In genomic region chr11:87413412-87413811, GRCm38 (mm10) we compare ENCODE assay signal across 9 mouse cellular contexts. TPM values are rescaled to one million over a fixed set of nuclear protein-coding genes. Genes with fewer than 3 reads are reported as not detected.
DNase-seq lines count a peak whose midpoint lies in the region; ATAC-seq and TF ChIP-seq lines count a peak whose summit lies in the region.
"Not testable (repeated sequence)": the region's sequence is repeated elsewhere in the genome, so short reads cannot be mapped to it uniquely, and the experiment has no call there.
"Had no signal": no experiment of that assay in that cellular context is flagged by ENCODE, and none has a peak within 500 bp of the region (broad histone marks: within the 10 kb centered on the region; RNA-seq: fewer than 3 reads in every experiment).

No protein-coding gene starts in this region.

- not testable (repeated sequence) for H3K27me3 ChIP-seq in C2C12 (ENCODE audit: control insufficient read depth, insufficient read depth, insufficient read length); MEL (ENCODE audit: control insufficient read depth in 1 of 2, insufficient read depth in 2 of 2, low read length in 2 of 2); forebrain, embryonic 14.5 days (replicated peaks; ENCODE audit: control insufficient read depth, insufficient read depth, low read length); hindbrain, postnatal 0 days (ENCODE audit: insufficient read depth, low read length); limb, embryonic 14.5 days (ENCODE audit: control insufficient read depth, insufficient read depth, low read length)

- H3K27ac ChIP-seq in MEL (ENCODE audit: control insufficient read depth, low read depth, low read length); forebrain, embryonic 14.5 days (ENCODE audit: low read depth, low read length); hindbrain, postnatal 0 days; limb, embryonic 14.5 days (replicated peaks; ENCODE audit: low read depth, low read length): not testable (repeated sequence)

- not testable (repeated sequence) for H3K4me3 ChIP-seq in C2C12 (ENCODE audit: insufficient read depth, poor library complexity, severe bottlenecking); MEL (ENCODE audit: control insufficient read depth in 1 of 2, insufficient read depth in 1 of 2, low read depth in 2 of 2, low read length in 2 of 2); forebrain, embryonic 14.5 days (ENCODE audit: low read depth, low read length); hindbrain, postnatal 0 days (ENCODE audit: low read length); limb, embryonic 14.5 days (replicated peaks; ENCODE audit: low read length)

- peak; percentile 71 for DNase-seq in MEL (ENCODE audit: low read depth, low spot score)
- DNase-seq in forebrain, embryonic 14.5 days (ENCODE audit: low spot score) = peak; percentile 62
- peak; percentile 62 for DNase-seq in hindbrain, postnatal 0 days (ENCODE audit: low spot score)
- DNase-seq in limb, embryonic 14.5 days (ENCODE audit: low spot score) = peak; percentile 34
- peak; percentile 47 for DNase-seq in retina, postnatal 1 day

- H3K4me2 ChIP-seq in forebrain, embryonic 14.5 days (ENCODE audit: low read length); hindbrain, postnatal 0 days (ENCODE audit: low read depth, low read length); limb, embryonic 14.5 days (replicated peaks; ENCODE audit: low read depth, low read length, severe bottlenecking): not testable (repeated sequence)

- not testable (repeated sequence) for TF ChIP-seq EP300 in MEL (IDR thresholded peaks at IDR 0.05; ENCODE audit: low read depth in 1 of 2, low read length in 2 of 2)

- not testable (repeated sequence) for H3ac ChIP-seq in C2C12 (ENCODE audit: control insufficient read depth, insufficient read length, low read depth)

- H3K9ac ChIP-seq in MEL (ENCODE audit: control insufficient read depth, low read depth, low read length, poor library complexity, severe bottlenecking); forebrain, embryonic 14.5 days (ENCODE audit: low read length); hindbrain, postnatal 0 days (replicated peaks; ENCODE audit: low read length); limb, embryonic 14.5 days (ENCODE audit: low read depth, low read length, severe bottlenecking): not testable (repeated sequence)

- TF ChIP-seq RAD21 in MEL (IDR thresholded peaks at IDR 0.05; ENCODE audit: low read depth, low read length) = not testable (repeated sequence)

- peak; percentile 73 for ATAC-seq in common myeloid progenitor, adult 5-6 weeks (replicated peaks; ENCODE audit: low read depth, poor library complexity, severe bottlenecking)
- not testable (repeated sequence) for ATAC-seq in forebrain, embryonic 14.5 days; hindbrain, postnatal 0 days; limb, embryonic 14.5 days (ENCODE audit: low FRiP score, low read depth)
- peak; percentile 76 for ATAC-seq in megakaryocyte progenitor cell, adult 5-6 weeks (replicated peaks; ENCODE audit: poor library complexity)

- 62% methylated on average over 3 of the region's 3 CpGs for WGBS in forebrain, embryonic 14.5 days
- 58% methylated on average over 3 of the region's 3 CpGs for WGBS in hindbrain, postnatal 0 days
- 75% methylated on average over 3 of the region's 3 CpGs for WGBS in limb, embryonic 14.5 days

- not testable (repeated sequence) for H3K4me1 ChIP-seq in MEL (ENCODE audit: control insufficient read depth in 1 of 2, insufficient read depth in 2 of 2, low read length in 2 of 2); forebrain, embryonic 14.5 days (ENCODE audit: control insufficient read depth, insufficient read depth, low read length); hindbrain, postnatal 0 days (ENCODE audit: insufficient read depth, low read length); limb, embryonic 14.5 days (ENCODE audit: control insufficient read depth, insufficient read depth, low read length)

- H3K79me2 ChIP-seq in C2C12 (ENCODE audit: control insufficient read depth, insufficient read depth); MEL (ENCODE audit: control insufficient read depth, insufficient read depth, low read length, poor library complexity): not testable (repeated sequence)

- not testable (repeated sequence) for TF ChIP-seq POLR2A in MEL (IDR thresholded peaks at IDR 0.05; ENCODE audit: control insufficient read depth in 1 of 2, insufficient read depth in 1 of 2, low read depth in 1 of 2, low read length in 2 of 2, poor library complexity in 1 of 2); limb, embryonic 14.5 days (IDR thresholded peaks at IDR 0.05; ENCODE audit: borderline replicate concordance, extremely low read depth, insufficient read depth, insufficient read length)

- H3K9me3 ChIP-seq in MEL (replicated peaks; ENCODE audit: insufficient read depth, low read length); forebrain, embryonic 14.5 days (replicated peaks; ENCODE audit: control insufficient read depth, low read length); hindbrain, postnatal 0 days (ENCODE audit: low read length); limb, embryonic 14.5 days (ENCODE audit: control insufficient read depth, low read length): not testable (repeated sequence)

- not testable (repeated sequence) for H3K79me3 ChIP-seq in C2C12 (ENCODE audit: low read depth)

- TF ChIP-seq CTCF in C2C12 (IDR thresholded peaks at IDR 0.05; ENCODE audit: control insufficient read depth, insufficient read depth, insufficient read length) (peak; percentile 1), MEL (IDR thresholded peaks at IDR 0.05 in 2 of 3, conservative IDR thresholded peaks at IDR 0.05 in 1 of 3; ENCODE audit: control insufficient read depth in 1 of 3, insufficient read depth in 1 of 3, low read depth in 2 of 3, low read length in 3 of 3, poor library complexity in 1 of 3, severe bottlenecking in 1 of 3) (peak; percentile 38 to 78 (median 50))
- TF ChIP-seq CTCF in hindbrain, postnatal 0 days (IDR thresholded peaks at IDR 0.05; ENCODE audit: low read depth) = peak; percentile 57

- H3K36me3 ChIP-seq in C2C12 (ENCODE audit: control insufficient read depth, insufficient read depth); MEL (ENCODE audit: control insufficient read depth in 1 of 2, insufficient read depth in 2 of 2, low read length in 2 of 2); forebrain, embryonic 14.5 days (ENCODE audit: control insufficient read depth, insufficient read depth, low read length); hindbrain, postnatal 0 days (ENCODE audit: insufficient read depth, low read length); limb, embryonic 14.5 days (ENCODE audit: control insufficient read depth, insufficient read depth, low read length): not testable (repeated sequence)

RNA-seq across cellular contexts. Expression of gene Tex14, which starts 8.5 kb away (rescaled TPM):
- not detected for polyA plus RNA-seq in C2C12 (2012; fragmentation: generic; extraction: Trizol)
- total RNA-seq in MEL (2012; rRNA removed) = 0.23 and 0.42 TPM in 2 replicates
- under 1 TPM in 1 of 2 experiments, not detected in 1; 0.42 TPM for polyA plus RNA-seq in MEL (2012; ENCODE audit: insufficient read depth in 1 of 2, insufficient read length in 2 of 2, low read depth in 1 of 2, low replicate concordance in 2 of 2, missing spikeins in 1 of 2)
- 0.27 and 1.0 TPM in 2 replicates for total RNA-seq in common myeloid progenitor, adult 5-6 weeks (2017)
- polyA plus RNA-seq in forebrain, embryonic 14.5 days (2014; fragmentation: Nextera tagmentation; extraction: Ambion mirVana) = 0.21 and 0.24 TPM in 2 replicates
- 0.47 and 0.73 TPM in 2 replicates for total RNA-seq in hindbrain, postnatal 0 days (2014; rRNA removed)
- polyA plus RNA-seq in hindbrain, postnatal 0 days (2015; fragmentation: Nextera tagmentation; extraction: Ambion mirVana) = 2.6 and 3.4 TPM in 2 replicates
- polyA plus RNA-seq in limb, embryonic 14.5 days (2012; rRNA removed) = 1.3 and 1.5 TPM in 2 replicates
- polyA plus RNA-seq in limb, embryonic 14.5 days (2014; fragmentation: Nextera tagmentation; extraction: Ambion mirVana) = 1.6 and 2.0 TPM in 2 replicates
- total RNA-seq in megakaryocyte progenitor cell, adult 5-6 weeks (2015) = 0.07 and 2.4 TPM in 2 replicates
- 0.27 and 0.29 TPM in 2 replicates for total RNA-seq in megakaryocyte progenitor cell, adult 5-6 weeks (2017)
- total RNA-seq: megakaryocyte-erythroid progenitor cell, adult 5-6 weeks had no signal

RNA-seq across cellular contexts. Expression of gene Rad51c, which starts 8.7 kb away (rescaled TPM):
- polyA plus RNA-seq in C2C12 (2012; fragmentation: generic; extraction: Trizol) (4.0 TPM), MEL (2012; ENCODE audit: insufficient read depth in 1 of 2, insufficient read length in 2 of 2, low read depth in 1 of 2, low replicate concordance in 2 of 2, missing spikeins in 1 of 2) (1 to 10 TPM in 1 of 2 experiments, not detected in 1; 1.9 TPM)
- 1.5 and 2.5 TPM in 2 replicates for total RNA-seq in MEL (2012; rRNA removed)
- 3.4 and 5.2 TPM in 2 replicates for total RNA-seq in common myeloid progenitor, adult 5-6 weeks (2017)
- 4.5 and 8.1 TPM in 2 replicates for polyA plus RNA-seq in forebrain, embryonic 14.5 days (2014; fragmentation: Nextera tagmentation; extraction: Ambion mirVana)
- total RNA-seq in hindbrain, postnatal 0 days (2014; rRNA removed) = 3.5 and 3.7 TPM in 2 replicates
- polyA plus RNA-seq in hindbrain, postnatal 0 days (2015; fragmentation: Nextera tagmentation; extraction: Ambion mirVana) = 2.0 and 4.2 TPM in 2 replicates
- 9.8 and 10.0 TPM in 2 replicates for polyA plus RNA-seq in limb, embryonic 14.5 days (2012; rRNA removed)
- 6.1 and 8.0 TPM in 2 replicates for polyA plus RNA-seq in limb, embryonic 14.5 days (2014; fragmentation: Nextera tagmentation; extraction: Ambion mirVana)
- 2.5 and 4.9 TPM in 2 replicates for total RNA-seq in megakaryocyte progenitor cell, adult 5-6 weeks (2015)
- 5.4 and 8.0 TPM in 2 replicates for total RNA-seq in megakaryocyte progenitor cell, adult 5-6 weeks (2017)

RNA-seq across cellular contexts. Expression of gene Ppm1e, which starts 54.6 kb away (rescaled TPM):
- polyA plus RNA-seq in C2C12 (2012; fragmentation: generic; extraction: Trizol) (0.59 TPM), MEL (2012; ENCODE audit: insufficient read depth in 1 of 2, insufficient read length in 2 of 2, low read depth in 1 of 2, low replicate concordance in 2 of 2, missing spikeins in 1 of 2) (1 to 10 TPM in 1 of 2 experiments, not detected in 1; 2.8 TPM)
- 1.3 TPM in 2 replicates for total RNA-seq in MEL (2012; rRNA removed)
- total RNA-seq in common myeloid progenitor, adult 5-6 weeks (2017) = 4.8 and 7.0 TPM in 2 replicates
- polyA plus RNA-seq in forebrain, embryonic 14.5 days (2014; fragmentation: Nextera tagmentation; extraction: Ambion mirVana) = 22.3 and 25.1 TPM in 2 replicates
- 60.1 and 65.9 TPM in 2 replicates for total RNA-seq in hindbrain, postnatal 0 days (2014; rRNA removed)
- polyA plus RNA-seq in hindbrain, postnatal 0 days (2015; fragmentation: Nextera tagmentation; extraction: Ambion mirVana) = 17.1 and 18.6 TPM in 2 replicates
- 2.7 and 3.1 TPM in 2 replicates for polyA plus RNA-seq in limb, embryonic 14.5 days (2012; rRNA removed)
- 2.6 and 3.4 TPM in 2 replicates for polyA plus RNA-seq in limb, embryonic 14.5 days (2014; fragmentation: Nextera tagmentation; extraction: Ambion mirVana)
- 0.76 and 0.91 TPM in 2 replicates for total RNA-seq in megakaryocyte progenitor cell, adult 5-6 weeks (2015)
- 0.87 and 2.6 TPM in 2 replicates for total RNA-seq in megakaryocyte progenitor cell, adult 5-6 weeks (2017)

Comparison
In these comparisons a context has a peak if more than half of its experiments do, and no peak if none do; other contexts are left out.
1. CTCF ChIP-seq: peak in every context shown above with its lines; median percentile 57 in hindbrain, postnatal 0 days; 50 in MEL; 1 in C2C12.